In the genomic region with DNA sequence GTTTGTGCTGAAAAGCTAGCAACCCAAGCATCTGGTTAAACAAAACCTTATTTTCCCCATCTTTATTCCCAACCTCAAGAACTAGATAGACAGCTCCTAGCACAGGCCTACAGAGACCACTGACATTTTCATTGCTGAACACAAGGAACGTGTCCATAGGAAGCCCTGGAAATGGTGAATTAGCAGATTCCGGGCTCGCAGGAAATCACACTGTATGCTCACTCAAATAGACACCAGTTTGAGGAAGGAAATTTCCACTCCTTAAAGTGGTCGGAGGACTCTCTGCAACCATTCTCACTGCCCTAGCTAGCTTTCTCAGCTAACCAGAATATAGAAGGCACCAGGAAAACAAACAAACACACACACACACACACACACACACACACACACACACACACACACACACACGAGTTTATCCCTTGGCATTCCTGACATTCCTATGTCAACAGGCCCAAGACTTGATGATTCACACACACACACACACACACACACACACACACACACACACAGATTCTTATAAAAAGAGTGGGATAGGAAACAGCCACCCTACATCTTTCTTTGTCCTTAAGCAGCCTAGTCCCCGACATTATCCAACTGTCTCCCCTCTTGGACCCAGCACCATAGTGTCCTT, we compare ENCODE assay signal across 26 mouse cellular contexts. TPM values are rescaled to one million over a fixed set of nuclear protein-coding genes. Genes with fewer than 3 reads are reported as not detected.
DNase-seq lines count a peak whose midpoint lies in the region; ATAC-seq lines count a peak whose summit lies in the region.
"Had no signal": no experiment of that assay in that cellular context is flagged by ENCODE, and none has a peak within 500 bp of the region (broad histone marks: within the 10 kb centered on the region; RNA-seq: fewer than 3 reads in every experiment).

No protein-coding gene starts in this region.

- WGBS in kidney, embryonic 16.5 days: 48% methylated on average over 6 of the region's 6 CpGs
- 59% methylated on average over 6 of the region's 6 CpGs for WGBS in liver, embryonic 12.5 days (ENCODE audit: insufficient replicate concordance)
- WGBS in liver, embryonic 11.5 days: 52% methylated on average over 6 of the region's 6 CpGs

- no peaks in the 10 kb centered on the region for H3K27me3 ChIP-seq in kidney, embryonic 16.5 days (ENCODE audit: insufficient read depth, low read length)
- H3K27me3 ChIP-seq in liver, embryonic 12.5 days (replicated peaks): no peaks in the 10 kb centered on the region
- no peaks in the 10 kb centered on the region for H3K27me3 ChIP-seq in liver, embryonic 11.5 days (replicated peaks; ENCODE audit: control insufficient read depth, insufficient read depth, low read length)
- H3K27me3 ChIP-seq: embryonic facial prominence, embryonic 15.5 days; forebrain, embryonic 13.5 days; hindbrain, embryonic 15.5 days; limb, embryonic 13.5 days; liver, embryonic 15.5 days; midbrain, embryonic 13.5 days; neural tube, embryonic 13.5 days; stomach, embryonic 15.5 days had no signal

- 0 out of 2 replicates have a peak, but pooled peaks cover 8% of the 10 kb centered on the region for H3K4me1 ChIP-seq in kidney, embryonic 16.5 days (ENCODE audit: insufficient read depth, low read length)
- peaks cover 77% of the 10 kb centered on the region for H3K4me1 ChIP-seq in liver, embryonic 12.5 days
- peaks cover 23% of the 10 kb centered on the region for H3K4me1 ChIP-seq in liver, embryonic 11.5 days (replicated peaks; ENCODE audit: control insufficient read depth, insufficient read depth, low read length)

- H3K27ac ChIP-seq in kidney, embryonic 16.5 days (ENCODE audit: low read length): 0 out of 2 replicates have a peak overlapping the region, but pooled peaks have one; percentile 2
- peak overlapping the region; percentile 33; the same call in 1 of the 2 replicates for H3K27ac ChIP-seq in liver, embryonic 12.5 days
- no peak overlapping the region for H3K27ac ChIP-seq in liver, embryonic 11.5 days (ENCODE audit: low read depth, low read length)
- H3K27ac ChIP-seq: embryonic facial prominence, embryonic 15.5 days; forebrain, embryonic 13.5 days; hindbrain, embryonic 10.5 days; hindbrain, embryonic 15.5 days; limb, embryonic 13.5 days; liver, embryonic 15.5 days; macrophage; midbrain, embryonic 13.5 days; neural tube, embryonic 13.5 days; stomach, embryonic 15.5 days had no signal

- H3K9me3 ChIP-seq in kidney, embryonic 16.5 days (ENCODE audit: low read length): no peaks in the 10 kb centered on the region
- no peaks in the 10 kb centered on the region for H3K9me3 ChIP-seq in liver, embryonic 12.5 days (replicated peaks)
- H3K9me3 ChIP-seq in liver, embryonic 11.5 days (ENCODE audit: control insufficient read depth, low read length): no peaks in the 10 kb centered on the region
- H3K9me3 ChIP-seq: embryonic facial prominence, embryonic 15.5 days; forebrain, embryonic 13.5 days; G1E; hindbrain, embryonic 10.5 days; hindbrain, embryonic 15.5 days; limb, embryonic 13.5 days; liver, embryonic 15.5 days; midbrain, embryonic 13.5 days; neural tube, embryonic 13.5 days; stomach, embryonic 15.5 days had no signal

- H3K4me2 ChIP-seq in kidney, embryonic 16.5 days (replicated peaks; ENCODE audit: low read depth, low read length): no peak overlapping the region
- H3K4me2 ChIP-seq in liver, embryonic 12.5 days: no peak overlapping the region
- no peak overlapping the region for H3K4me2 ChIP-seq in liver, embryonic 11.5 days
- H3K4me2 ChIP-seq: embryonic facial prominence, embryonic 15.5 days; forebrain, embryonic 13.5 days; hindbrain, embryonic 15.5 days; limb, embryonic 13.5 days; liver, embryonic 15.5 days; midbrain, embryonic 13.5 days; neural tube, embryonic 13.5 days; stomach, embryonic 15.5 days had no signal

- H3K4me3 ChIP-seq in kidney, embryonic 16.5 days (ENCODE audit: low read length): no peak overlapping the region
- H3K4me3 ChIP-seq in liver, embryonic 12.5 days: no peak overlapping the region
- H3K4me3 ChIP-seq in liver, embryonic 11.5 days (ENCODE audit: low read depth, low read length): no peak overlapping the region
- H3K4me3 ChIP-seq: embryonic facial prominence, embryonic 15.5 days; forebrain, embryonic 13.5 days; hindbrain, embryonic 10.5 days; hindbrain, embryonic 15.5 days; limb, embryonic 13.5 days; liver, embryonic 15.5 days; midbrain, embryonic 13.5 days; neural tube, embryonic 13.5 days; stomach, embryonic 15.5 days had no signal

- no peak for DNase-seq in kidney, adult 9 months
- DNase-seq in liver, embryonic 11.5 days (ENCODE audit: low spot score): no peak
- peak; percentile 56 for DNase-seq in 3T3-L1 (ENCODE audit: low read depth, low spot score)
- DNase-seq in NIH3T3 (ENCODE audit: low read depth): peak; percentile 64
- DNase-seq in right cerebral cortex, postnatal 14 days: no peak
- no peak for DNase-seq in spleen, postnatal 14 days (ENCODE audit: low spot score in 2 of 2)
- DNase-seq: adrenal gland, postnatal 25 days; cerebellum, adult 2 months; cerebellum, postnatal 14 days; gastrocnemius, postnatal 25 days; heart, adult 18-20 months; heart, postnatal 14 days; kidney, postnatal 36 days had no signal

- H3K36me3 ChIP-seq in kidney, embryonic 16.5 days (ENCODE audit: insufficient read depth, low read length): no peaks in the 10 kb centered on the region
- H3K36me3 ChIP-seq in liver, embryonic 12.5 days: peaks cover 70% of the 10 kb centered on the region
- H3K36me3 ChIP-seq in liver, embryonic 11.5 days (ENCODE audit: control insufficient read depth, insufficient read depth, low read length): 0 out of 2 replicates have a peak, but pooled peaks cover 7% of the 10 kb centered on the region
- H3K36me3 ChIP-seq: embryonic facial prominence, embryonic 15.5 days; stomach, embryonic 15.5 days had no signal

- no peak for ATAC-seq in kidney, embryonic 16.5 days (ENCODE audit: low FRiP score, low TSS enrichment)
- no peak for ATAC-seq in liver, embryonic 12.5 days
- ATAC-seq in liver, embryonic 11.5 days (replicated peaks; ENCODE audit: low FRiP score): no peak
- ATAC-seq: forebrain, embryonic 13.5 days; midbrain, embryonic 13.5 days had no signal

- H3K9ac ChIP-seq in kidney, embryonic 16.5 days (replicated peaks; ENCODE audit: low read length): no peak overlapping the region
- no peak overlapping the region for H3K9ac ChIP-seq in liver, embryonic 12.5 days
- no peak overlapping the region for H3K9ac ChIP-seq in liver, embryonic 11.5 days (ENCODE audit: low read depth, low read length)
- H3K9ac ChIP-seq: embryonic facial prominence, embryonic 15.5 days; forebrain, embryonic 13.5 days; hindbrain, embryonic 15.5 days; limb, embryonic 13.5 days; liver, embryonic 15.5 days; midbrain, embryonic 13.5 days; neural tube, embryonic 13.5 days; stomach, embryonic 15.5 days had no signal

RNA-seq across cellular contexts. Expression of gene Slc22a23, which starts 41.5 kb away (rescaled TPM):
- polyA plus RNA-seq in kidney, embryonic 16.5 days (2015; fragmentation: Nextera tagmentation; extraction: Ambion mirVana): 2.6 and 3.3 TPM in 2 replicates
- polyA plus RNA-seq in liver, embryonic 12.5 days (2016; fragmentation: Nextera tagmentation; extraction: Ambion mirVana): 12.8 and 13.8 TPM in 2 replicates
- polyA plus RNA-seq in liver, embryonic 11.5 days (2014; fragmentation: Nextera tagmentation; extraction: Ambion mirVana): 11.0 and 11.6 TPM in 2 replicates

Comparison
In these comparisons a context has a peak if more than half of its experiments do, and no peak if none do; other contexts are left out.
1. DNase-seq: peak in 3T3-L1 (single experiment) and NIH3T3 (single experiment); none in kidney, adult 9 months (single experiment), liver, embryonic 11.5 days (single experiment), right cerebral cortex, postnatal 14 days (single experiment) and spleen, postnatal 14 days (0 of 2).